Mouse (Mus musculus) adrenal gland, adult 8-10 months (tissue): ENCODE measurements at regions not wholly inside any gene's neighbourhood (a gene's known extent, or its start where the extent isn't known, plus 50 kb on each side); places are given as distances from the start of the nearest gene placed in this dataset.

Experiments used
- DNase-seq: peaks from one replicate; pipeline ENCODE4 v3.0.0; 2022

GRCm38 (mm10) chr14:120560416-120560815 is 82.2 kb downstream of the Rap2a start:
- DNase-seq: no peak

- no peak for DNase-seq
These were observed 82.7 kb downstream of the Rap2a start for GRCm38 (mm10) chr14:120560987-120561386.

- DNase-seq: no peak
These were observed 88.7 kb downstream of the Rap2a start for GRCm38 (mm10) chr14:120566945-120567344.

GRCm38 (mm10) chr14:120568054-120568453 is 89.8 kb downstream of the Rap2a start:
- DNase-seq: no peak

- no peak for DNase-seq
These were observed 94.0 kb downstream of the Rap2a start for GRCm38 (mm10) chr14:120572238-120572637.

GRCm38 (mm10) chr14:120575202-120575601 is 97.0 kb downstream of the Rap2a start:
- no peak for DNase-seq

- no peak for DNase-seq
These were observed 100.3 kb downstream of the Rap2a start for GRCm38 (mm10) chr14:120578352-120579080.

- DNase-seq: no peak
These were observed 105.6 kb downstream of the Rap2a start for GRCm38 (mm10) chr14:120583807-120584206.

- DNase-seq: no peak
These were observed 113.9 kb downstream of the Rap2a start for GRCm38 (mm10) chr14:120592191-120592590.

- DNase-seq: no peak
These were observed 122.2 kb downstream of the Rap2a start for GRCm38 (mm10) chr14:120600414-120600935.

GRCm38 (mm10) chr14:120601510-120601909 is 123.3 kb downstream of the Rap2a start:
- no peak for DNase-seq

GRCm38 (mm10) chr14:120603849-120604492 is 125.7 kb downstream of the Rap2a start:
- DNase-seq: no peak

GRCm38 (mm10) chr14:120607801-120608200 is 129.6 kb downstream of the Rap2a start:
- DNase-seq: no peak

GRCm38 (mm10) chr14:120611311-120611710 is 133.1 kb downstream of the Rap2a start:
- DNase-seq: no peak

GRCm38 (mm10) chr14:120626223-120626935 is 148.1 kb downstream of the Rap2a start:
- DNase-seq: no peak

GRCm38 (mm10) chr14:120626936-120627277 is 148.7 kb downstream of the Rap2a start:
- no peak for DNase-seq

GRCm38 (mm10) chr14:120632771-120633170 is 154.5 kb downstream of the Rap2a start:
- no peak for DNase-seq

GRCm38 (mm10) chr14:120636726-120637400 is 158.6 kb downstream of the Rap2a start:
- DNase-seq: no peak

- no peak for DNase-seq
These were observed 159.4 kb downstream of the Rap2a start for GRCm38 (mm10) chr14:120637486-120638125.

GRCm38 (mm10) chr14:120642591-120642990 is 164.3 kb downstream of the Rap2a start:
- peak; percentile 36 for DNase-seq

GRCm38 (mm10) chr14:120652034-120652433 is 173.8 kb downstream of the Rap2a start:
- DNase-seq: no peak

GRCm38 (mm10) chr14:120660321-120660781 is 182.1 kb downstream of the Rap2a start:
- DNase-seq: no peak
